Mouse (Mus musculus) A20 (cell line): ENCODE data around the gene Degs1.

Source experiments
- DNase-seq: peaks from one replicate; pipeline ENCODE4 v3.0.0-alpha.2; 2011; ENCODE audit warnings: low read depth, low spot score

Degs1 gene

GRCm38 (mm10) chr1:182226261-182226660 lies 56.3 kb downstream of the Degs1 start:
- no peak for DNase-seq
